ENCODE assay signal across 9 mouse cellular contexts in the genomic region with DNA sequence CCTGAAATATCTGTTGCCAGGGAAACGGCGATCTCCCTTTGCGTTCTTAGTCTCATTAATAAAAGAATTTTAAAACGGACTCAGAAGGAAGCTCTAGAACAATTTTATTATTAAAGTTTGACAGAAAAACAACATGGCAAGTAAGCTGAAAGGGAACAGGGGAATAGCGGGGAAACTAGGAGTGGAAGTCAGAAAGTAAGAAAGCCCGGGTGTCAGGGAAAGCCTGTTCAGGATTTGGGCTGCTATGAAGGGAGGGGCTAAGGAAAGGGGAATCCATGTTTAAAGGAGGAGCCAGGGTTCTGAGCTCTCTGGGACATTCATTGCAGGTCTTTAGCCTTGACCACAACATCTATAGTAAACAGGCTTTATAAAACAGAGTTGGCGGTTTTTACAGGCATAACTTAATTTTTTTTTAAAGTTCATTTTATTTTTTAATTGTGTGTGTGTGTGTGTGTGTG. TPM values are rescaled to one million over a fixed set of nuclear protein-coding genes. Genes with fewer than 3 reads are reported as not detected.
A peak's percentile ranks its signal among the peaks of the same experiment; 100 is the strongest.
DNase-seq lines count a peak whose midpoint lies in the region; ATAC-seq and TF ChIP-seq lines count a peak whose summit lies in the region.
"Had no signal": no experiment of that assay in that cellular context is flagged by ENCODE, and none has a peak within 500 bp of the region (broad histone marks: within the 10 kb centered on the region; RNA-seq: fewer than 3 reads in every experiment).

No protein-coding gene starts in this region.

- no peak for TF ChIP-seq CTCF in cortical plate, adult 2 months (IDR thresholded peaks at IDR 0.05; ENCODE audit: extremely low read depth, insufficient read depth, low read length)

- H3K4me3 ChIP-seq in kidney, embryonic 14.5 days (ENCODE audit: low read length) = peak overlapping the region; percentile 33
- H3K4me3 ChIP-seq in cortical plate, adult 2 months (ENCODE audit: insufficient read depth, low read length) = peak overlapping the region; percentile 34; the same call in 1 of the 2 replicates
- peak overlapping the region; percentile 35 for H3K4me3 ChIP-seq in hindbrain, embryonic 15.5 days
- H3K4me3 ChIP-seq in midbrain, embryonic 16.5 days (ENCODE audit: low read depth, low read length) = peak overlapping the region; percentile 26; the same call in 1 of the 2 replicates

- no peaks in the 10 kb centered on the region for H3K36me3 ChIP-seq in kidney, embryonic 14.5 days (ENCODE audit: control insufficient read depth, insufficient read depth, low read length)
- H3K36me3 ChIP-seq in hindbrain, embryonic 15.5 days = no peaks in the 10 kb centered on the region
- no peaks in the 10 kb centered on the region for H3K36me3 ChIP-seq in midbrain, embryonic 16.5 days (ENCODE audit: control insufficient read depth, insufficient read depth, low read length)

- H3K27ac ChIP-seq in kidney, embryonic 14.5 days (ENCODE audit: low read depth, low read length) = peak overlapping the region; percentile 93
- H3K27ac ChIP-seq in cortical plate, adult 2 months (ENCODE audit: insufficient read depth, low read length) = no peak overlapping the region
- peak overlapping the region; percentile 83 for H3K27ac ChIP-seq in hindbrain, embryonic 15.5 days (replicated peaks)
- peak overlapping the region; percentile 80 for H3K27ac ChIP-seq in midbrain, embryonic 16.5 days (ENCODE audit: low read length)

- 6% methylated on average over 7 of the region's 7 CpGs for WGBS in kidney, embryonic 14.5 days
- WGBS in hindbrain, embryonic 15.5 days = 12% methylated on average over 7 of the region's 7 CpGs
- WGBS in midbrain, embryonic 16.5 days = 10% methylated on average over 7 of the region's 7 CpGs

- 0 out of 2 replicates have a peak overlapping the region, but pooled peaks have one; percentile 54 for H3K9ac ChIP-seq in kidney, embryonic 14.5 days (ENCODE audit: low read depth, low read length)
- H3K9ac ChIP-seq in hindbrain, embryonic 15.5 days = peak overlapping the region; percentile 48; the same call in 1 of the 2 replicates
- H3K9ac ChIP-seq in midbrain, embryonic 16.5 days (ENCODE audit: low read depth, low read length) = no peak overlapping the region

- H3K4me1 ChIP-seq in kidney, embryonic 14.5 days (ENCODE audit: control insufficient read depth, insufficient read depth, low read length) = no peaks in the 10 kb centered on the region; the same call in 1 of the 2 replicates
- peaks cover 2% of the 10 kb centered on the region; the same call in 1 of the 2 replicates for H3K4me1 ChIP-seq in cortical plate, adult 2 months (ENCODE audit: control insufficient read depth, insufficient read depth, low read length)
- H3K4me1 ChIP-seq in hindbrain, embryonic 15.5 days (replicated peaks) = peaks cover 11% of the 10 kb centered on the region
- H3K4me1 ChIP-seq in midbrain, embryonic 16.5 days (ENCODE audit: control insufficient read depth, insufficient read depth, low read length) = peaks cover 13% of the 10 kb centered on the region

- H3K9me3 ChIP-seq in kidney, embryonic 14.5 days (ENCODE audit: control insufficient read depth, low read length) = no peaks in the 10 kb centered on the region
- H3K9me3 ChIP-seq in hindbrain, embryonic 15.5 days = no peaks in the 10 kb centered on the region
- no peaks in the 10 kb centered on the region for H3K9me3 ChIP-seq in midbrain, embryonic 16.5 days (replicated peaks; ENCODE audit: control insufficient read depth, low read length, poor library complexity, severe bottlenecking)

- no peaks in the 10 kb centered on the region for H3K27me3 ChIP-seq in kidney, embryonic 14.5 days (ENCODE audit: control insufficient read depth, insufficient read depth, low read length)
- no peaks in the 10 kb centered on the region for H3K27me3 ChIP-seq in hindbrain, embryonic 15.5 days
- H3K27me3 ChIP-seq in midbrain, embryonic 16.5 days (ENCODE audit: control insufficient read depth, insufficient read depth, low read depth, low read length) = no peaks in the 10 kb centered on the region

- peak overlapping the region; percentile 53 for H3K4me2 ChIP-seq in kidney, embryonic 14.5 days (replicated peaks; ENCODE audit: low read depth, low read length)
- H3K4me2 ChIP-seq in hindbrain, embryonic 15.5 days = peak overlapping the region; percentile 74
- peak overlapping the region; percentile 52 for H3K4me2 ChIP-seq in midbrain, embryonic 16.5 days (ENCODE audit: low read length)

- no peak for TF ChIP-seq POLR2A in cortical plate, adult 2 months (IDR thresholded peaks at IDR 0.05; ENCODE audit: extremely low read depth, insufficient read depth, low read length)

- no peak for DNase-seq in kidney, adult 9 months
- no peak for DNase-seq in urinary bladder, adult 18-20 months (ENCODE audit: low spot score in 2 of 2)
- no peak for DNase-seq in layer of hippocampus, postnatal 10 days (ENCODE audit: low spot score in 2 of 2)
- DNase-seq in kidney, postnatal 25 days = no peak
- DNase-seq: thymus, postnatal 4 days had no signal

- peak; percentile 58 for ATAC-seq in kidney, embryonic 14.5 days (ENCODE audit: low FRiP score, low TSS enrichment)
- ATAC-seq in hindbrain, embryonic 15.5 days (ENCODE audit: low FRiP score, low read depth) = no peak
- ATAC-seq in midbrain, embryonic 16.5 days = no peak

RNA-seq across cellular contexts. Expression of gene Clmp, which starts 45.9 kb away (rescaled TPM):
- polyA plus RNA-seq in kidney, embryonic 14.5 days (2014; fragmentation: Nextera tagmentation; extraction: Ambion mirVana) = 39.0 and 41.5 TPM in 2 replicates
- 9.4 and 9.5 TPM in 2 replicates for polyA plus RNA-seq in cortical plate, adult 2 months (2012; rRNA removed)
- polyA plus RNA-seq in hindbrain, embryonic 15.5 days (2015; fragmentation: Nextera tagmentation; extraction: Ambion mirVana) = 48.4 and 51.1 TPM in 2 replicates
- 50.3 and 50.9 TPM in 2 replicates for polyA plus RNA-seq in midbrain, embryonic 16.5 days (2015; fragmentation: Nextera tagmentation; extraction: Ambion mirVana)
- 10 to 100 TPM; 46.5 to 46.6 TPM for total RNA-seq in layer of hippocampus, postnatal 10 days (2021)
